Mouse (Mus musculus) stomach, postnatal 0 days (tissue): ENCODE measurements at regions not wholly inside any gene's neighbourhood (a gene's known extent, or its start where the extent isn't known, plus 50 kb on each side); places are given as distances from the start of the nearest gene placed in this dataset.

Source experiments
- ATAC-seq: fragments of 200-750 bp; cut with Nextera tagmentation; 2 replicates; pipeline ENCODE4 v1.8.0; 2017; ENCODE audit not compliant: low FRiP score, low TSS enrichment
- DNase-seq: peaks from one replicate; pipeline ENCODE4 v3.0.0-alpha.2; 2016; ENCODE audit warnings: low spot score
- H3K27ac ChIP-seq: fragments of 300-500 bp; sonication (generic); replicated peaks from 2 replicates; pipeline ENCODE4 v1.5.1; 2014; ENCODE audit warnings: mild to moderate bottlenecking, control low read depth
- H3K27me3 ChIP-seq: fragments of 300-500 bp; sonication (generic); 2 replicates; pipeline ENCODE4 v1.6.1; 2014; ENCODE audit warnings: low read length; ENCODE audit not compliant: control insufficient read depth, insufficient read depth
- H3K36me3 ChIP-seq: fragments of 300-500 bp; sonication (generic); 2 replicates; pipeline ENCODE4 v1.6.1; 2014; ENCODE audit warnings: low read length, mixed read lengths; ENCODE audit not compliant: control insufficient read depth, insufficient read depth
- H3K4me1 ChIP-seq: fragments of 300-500 bp; sonication (generic); replicated peaks from 2 replicates; pipeline ENCODE4 v1.6.1; 2014; ENCODE audit warnings: antibody characterized with exemption; ENCODE audit not compliant: control insufficient read depth, insufficient read depth
- H3K4me2 ChIP-seq: fragments of 300-500 bp; sonication (generic); replicated peaks from 2 replicates; pipeline ENCODE4 v1.6.1; 2014; ENCODE audit warnings: low read depth, mild to moderate bottlenecking, control low read depth, moderate library complexity
- H3K4me3 ChIP-seq: fragments of 300-500 bp; sonication (generic); 2 replicates; pipeline ENCODE4 v1.5.1; 2014; ENCODE audit warnings: low read depth, low read length, control low read depth
- H3K9ac ChIP-seq: fragments of 300-500 bp; sonication (generic); 2 replicates; pipeline ENCODE4 v1.6.1; 2014; ENCODE audit warnings: mild to moderate bottlenecking, low read length, control low read depth, mixed read lengths
- H3K9me3 ChIP-seq: fragments of 300-500 bp; sonication (generic); 2 replicates; pipeline ENCODE4 v1.6.1; 2016; ENCODE audit warnings: low read length; ENCODE audit not compliant: control insufficient read depth
- CTCF ChIP-seq: IDR thresholded peaks from 2 replicates; pipeline ENCODE4 v1.5.1; 2016; ENCODE audit warnings: antibody characterized with exemption, low read depth, mild to moderate bottlenecking, moderate library complexity
- EP300 ChIP-seq: optimal IDR thresholded peaks from 2 replicates; pipeline ENCODE3; 2016; ENCODE audit warnings: antibody characterized with exemption
- WGBS: fragments of 180-500 bp; shearing (Covaris S2); extraction: QIAGEN DNeasy Blood & Tissue Kit; methylation state at CpG from one replicate; pipeline ENCODE4 v1.1.7; 2014; 5-methylcytosine and 5-hydroxymethylcytosine counted together

GRCm38 (mm10) chr15:52589391-52589790 is 1295.3 kb upstream of the Gm7489 start:
- no peaks in the 10 kb centered on the region for H3K4me1 ChIP-seq
- H3K4me3 ChIP-seq: no peak overlapping the region
- no peaks in the 10 kb centered on the region for H3K27me3 ChIP-seq
- no peaks in the 10 kb centered on the region for H3K36me3 ChIP-seq
- H3K9ac ChIP-seq: no peak overlapping the region
- TF ChIP-seq EP300: no peak
- no peak for TF ChIP-seq CTCF
- no peaks in the 10 kb centered on the region for H3K9me3 ChIP-seq
- ATAC-seq (no peak), DNase-seq (no peak)
- H3K4me2 ChIP-seq: no peak overlapping the region
- no peak overlapping the region for H3K27ac ChIP-seq
- 38% methylated on average over 4 of the region's 4 CpGs for WGBS

GRCm38 (mm10) chr15:52599511-52599910 is 1285.2 kb upstream of the Gm7489 start:
- no peaks in the 10 kb centered on the region for H3K27me3 ChIP-seq
- TF ChIP-seq CTCF: no peak
- H3K4me2 ChIP-seq: no peak overlapping the region
- H3K4me1 ChIP-seq: no peaks in the 10 kb centered on the region
- no peaks in the 10 kb centered on the region for H3K9me3 ChIP-seq
- no peak overlapping the region for H3K27ac ChIP-seq
- H3K36me3 ChIP-seq: no peaks in the 10 kb centered on the region
- no peak for ATAC-seq
- H3K9ac ChIP-seq: no peak overlapping the region
- H3K4me3 ChIP-seq: no peak overlapping the region
- no peak for DNase-seq

GRCm38 (mm10) chr15:52599957-52600356 is 1284.7 kb upstream of the Gm7489 start:
- no peaks in the 10 kb centered on the region for H3K27me3 ChIP-seq
- no peak overlapping the region for H3K4me2 ChIP-seq
- H3K4me3 ChIP-seq: no peak overlapping the region
- TF ChIP-seq EP300 (no peak), CTCF (no peak)
- no peak overlapping the region for H3K27ac ChIP-seq
- no peaks in the 10 kb centered on the region for H3K4me1 ChIP-seq
- no peaks in the 10 kb centered on the region for H3K36me3 ChIP-seq
- ATAC-seq: no peak
- H3K9me3 ChIP-seq: no peaks in the 10 kb centered on the region
- H3K9ac ChIP-seq: no peak overlapping the region
- no peak for DNase-seq
- WGBS: 65% methylated on average over 2 of the region's 2 CpGs

GRCm38 (mm10) chr15:52639790-52640189 is 1244.9 kb upstream of the Gm7489 start:
- 84% methylated on average over 3 of the region's 3 CpGs for WGBS
- Histone ChIP-seq H3K27me3 (no peaks in the 10 kb centered on the region), H3K9ac (no peak overlapping the region), H3K36me3 (no peaks in the 10 kb centered on the region), H3K4me2 (no peak overlapping the region), H3K4me3 (no peak overlapping the region), H3K27ac (no peak overlapping the region), H3K9me3 (no peaks in the 10 kb centered on the region), H3K4me1 (no peaks in the 10 kb centered on the region)
- ATAC-seq (no peak), DNase-seq (no peak)
- no peak for TF ChIP-seq EP300
- TF ChIP-seq CTCF: no peak

GRCm38 (mm10) chr15:52645961-52646360 is 1238.7 kb upstream of the Gm7489 start:
- no peaks in the 10 kb centered on the region for H3K9me3 ChIP-seq
- no peaks in the 10 kb centered on the region for H3K4me1 ChIP-seq
- no peak for TF ChIP-seq CTCF
- no peak for TF ChIP-seq EP300
- H3K4me3 ChIP-seq: no peak overlapping the region
- H3K9ac ChIP-seq: no peak overlapping the region
- 63% methylated on average over 2 of the region's 2 CpGs for WGBS
- ATAC-seq (no peak), DNase-seq (no peak)
- no peaks in the 10 kb centered on the region for H3K36me3 ChIP-seq
- H3K4me2 ChIP-seq: no peak overlapping the region
- H3K27me3 ChIP-seq: no peaks in the 10 kb centered on the region
- H3K27ac ChIP-seq: no peak overlapping the region

GRCm38 (mm10) chr15:52657916-52658315 is 1226.8 kb upstream of the Gm7489 start:
- H3K4me2 ChIP-seq: no peak overlapping the region
- DNase-seq: no peak
- no peak overlapping the region for H3K4me3 ChIP-seq
- no peak for TF ChIP-seq CTCF
- no peaks in the 10 kb centered on the region for H3K36me3 ChIP-seq
- H3K4me1 ChIP-seq: no peaks in the 10 kb centered on the region
- no peak overlapping the region for H3K27ac ChIP-seq
- H3K27me3 ChIP-seq: no peaks in the 10 kb centered on the region
- H3K9me3 ChIP-seq: no peaks in the 10 kb centered on the region
- no peak for ATAC-seq
- no peak overlapping the region for H3K9ac ChIP-seq
